Comparison of ENCODE assay signal across 19 mouse cellular contexts in genomic region chr17:63262674-63263073, GRCm38 (mm10).
"Had no signal": no experiment of that assay in that cellular context is flagged by ENCODE, and none has a peak within 500 bp of the region (broad histone marks: within the 10 kb centered on the region; RNA-seq: fewer than 3 reads in every experiment).

No protein-coding gene starts in this region.

- H3K9ac ChIP-seq: kidney, embryonic 15.5 days; lung, embryonic 15.5 days; neural tube, embryonic 12.5 days; stomach, embryonic 15.5 days had no signal

- H3K36me3 ChIP-seq: kidney, embryonic 15.5 days; lung, embryonic 15.5 days; neural tube, embryonic 12.5 days; stomach, embryonic 15.5 days had no signal

- H3K4me1 ChIP-seq: kidney, embryonic 15.5 days; lung, embryonic 15.5 days; neural tube, embryonic 12.5 days; stomach, embryonic 15.5 days had no signal

- H3K27me3 ChIP-seq: kidney, embryonic 15.5 days; lung, embryonic 15.5 days; neural tube, embryonic 12.5 days; stomach, embryonic 15.5 days had no signal

- H3K27ac ChIP-seq: kidney, embryonic 15.5 days; lung, embryonic 15.5 days; neural tube, embryonic 12.5 days; stomach, embryonic 15.5 days had no signal

- H3K4me3 ChIP-seq: kidney, embryonic 15.5 days; lung, embryonic 15.5 days; neural tube, embryonic 12.5 days; stomach, embryonic 15.5 days had no signal

- H3K9me3 ChIP-seq: kidney, embryonic 15.5 days; lung, embryonic 15.5 days; neural tube, embryonic 12.5 days; stomach, embryonic 15.5 days had no signal

- H3K4me2 ChIP-seq: kidney, embryonic 15.5 days; lung, embryonic 15.5 days; midbrain, embryonic 11.5 days; neural tube, embryonic 12.5 days; stomach, embryonic 15.5 days had no signal

- DNase-seq: kidney, adult 2 months; kidney, postnatal 10 days; kidney, postnatal 36 days; layer of hippocampus, postnatal 36 days; left cerebral cortex, postnatal 4 days; lung, adult 18-20 months; lung, postnatal 10 days; lung, postnatal 4 days; midbrain, embryonic 14.5 days; right cerebral cortex, adult 18-20 months; right cerebral cortex, postnatal 25 days; spleen, adult 18-20 months; thymus, postnatal 25 days had no signal

- ATAC-seq: intestine, postnatal 0 days had no signal
